Mouse (Mus musculus) forebrain, postnatal 0 days (tissue): ENCODE measurements at regions not wholly inside any gene's neighbourhood (a gene's known extent, or its start where the extent isn't known, plus 50 kb on each side); places are given as distances from the start of the nearest gene placed in this dataset.
A peak's percentile ranks its signal among the peaks of the same experiment; 100 is the strongest.
"Not testable (repeated sequence)": the region's sequence is repeated elsewhere in the genome, so short reads cannot be mapped to it uniquely, and the experiment has no call there.

Source experiments
- ATAC-seq: fragments of 200-750 bp; cut with Nextera tagmentation; 2 replicates; pipeline ENCODE4 v1.8.0; 2017; ENCODE audit warnings: mild to moderate bottlenecking, moderate library complexity
- DNase-seq: peaks from one replicate; pipeline ENCODE4 v3.0.0-alpha.2; 2015
- H3K27ac ChIP-seq: fragments of 300-500 bp; sonication (generic); 2 replicates; pipeline ENCODE4 v1.5.1; 2014; ENCODE audit warnings: low read depth, mild to moderate bottlenecking, antibody characterized with exemption, low read length, moderate library complexity, mixed read lengths
- H3K27me3 ChIP-seq: fragments of 300-500 bp; sonication (generic); 2 replicates; pipeline ENCODE4 v1.6.1; 2014; ENCODE audit warnings: mild to moderate bottlenecking, low read length, mixed read lengths; ENCODE audit not compliant: insufficient read depth
- H3K36me3 ChIP-seq: fragments of 300-500 bp; sonication (generic); 2 replicates; pipeline ENCODE4 v1.6.1; 2014; ENCODE audit warnings: mild to moderate bottlenecking, moderate library complexity; ENCODE audit not compliant: insufficient read depth
- H3K4me1 ChIP-seq: fragments of 300-500 bp; sonication (generic); 2 replicates; pipeline ENCODE4 v1.6.1; 2014; ENCODE audit warnings: antibody characterized with exemption; ENCODE audit not compliant: insufficient read depth
- H3K4me2 ChIP-seq: fragments of 300-500 bp; sonication (generic); 2 replicates; pipeline ENCODE4 v1.6.1; 2014; ENCODE audit warnings: low read depth, mild to moderate bottlenecking, moderate library complexity
- H3K4me3 ChIP-seq: fragments of 300-500 bp; sonication (generic); 2 replicates; pipeline ENCODE4 v1.5.1; 2014; ENCODE audit warnings: low read depth, low read length, mixed read lengths
- H3K9ac ChIP-seq: fragments of 300-500 bp; sonication (generic); 2 replicates; pipeline ENCODE4 v1.6.1; 2014; ENCODE audit warnings: mild to moderate bottlenecking
- H3K9me3 ChIP-seq: fragments of 300-500 bp; sonication (generic); 2 replicates; pipeline ENCODE4 v1.6.1; 2016; ENCODE audit warnings: low read length
- CTCF ChIP-seq: sonication (generic); IDR thresholded peaks from 2 replicates; pipeline ENCODE4 v1.5.1; 2016; ENCODE audit warnings: antibody characterized with exemption, control low read depth, low read depth
- WGBS: fragments of 180-500 bp; shearing (Covaris S2); extraction: QIAGEN DNeasy Blood & Tissue Kit; methylation state at CpG from one replicate; pipeline ENCODE4 v1.1.7; 2014; 5-methylcytosine and 5-hydroxymethylcytosine counted together

- Histone ChIP-seq H3K9ac (no peak overlapping the region), H3K4me2 (no peak overlapping the region), H3K27me3 (no peaks in the 10 kb centered on the region), H3K4me3 (no peak overlapping the region), H3K36me3 (no peaks in the 10 kb centered on the region), H3K27ac (no peak overlapping the region), H3K9me3 (no peaks in the 10 kb centered on the region), H3K4me1 (no peaks in the 10 kb centered on the region)
- TF ChIP-seq CTCF = no peak
- 51% methylated on average over 1 of the region's 1 CpGs for WGBS
- peak; percentile 2 for DNase-seq
- ATAC-seq = no peak
Observed at GRCm38 (mm10) chrX:114314586-114314985, 159.5 kb upstream of the Klhl4 start.

GRCm38 (mm10) chrX:114324285-114324684 is 149.8 kb upstream of the Klhl4 start:
- DNase-seq = peak; percentile 7
- peak; percentile 26; the same call in 1 of the 2 replicates for TF ChIP-seq CTCF
- no peaks in the 10 kb centered on the region for H3K36me3 ChIP-seq
- no peaks in the 10 kb centered on the region for H3K9me3 ChIP-seq
- H3K4me1 ChIP-seq = no peaks in the 10 kb centered on the region
- no peak overlapping the region for H3K4me2 ChIP-seq
- no peaks in the 10 kb centered on the region for H3K27me3 ChIP-seq
- WGBS = 44% methylated on average over 1 of the region's 1 CpGs
- ATAC-seq = peak; percentile 48
- no peak overlapping the region for H3K27ac ChIP-seq
- no peak overlapping the region for H3K4me3 ChIP-seq
- H3K9ac ChIP-seq = no peak overlapping the region

- DNase-seq, ATAC-seq: not testable (repeated sequence)
Observed at GRCm38 (mm10) chrX:114336151-114336550, 138.0 kb upstream of the Klhl4 start.

GRCm38 (mm10) chrX:114359240-114359639 is 114.9 kb upstream of the Klhl4 start:
- no peak for ATAC-seq
- Histone ChIP-seq H3K36me3 (no peaks in the 10 kb centered on the region), H3K9me3 (no peaks in the 10 kb centered on the region), H3K27ac (no peak overlapping the region), H3K4me3 (no peak overlapping the region), H3K4me1 (no peaks in the 10 kb centered on the region), H3K27me3 (no peaks in the 10 kb centered on the region), H3K4me2 (no peak overlapping the region), H3K9ac (no peak overlapping the region)
- 65% methylated on average over 1 of the region's 1 CpGs for WGBS
- no peak for TF ChIP-seq CTCF
- no peak for DNase-seq

More at GRCm38 (mm10) chrX:114336151-114336550, 138.0 kb upstream of the Klhl4 start:
- WGBS = 28% methylated on average over 1 of the region's 1 CpGs
- not testable (repeated sequence) for H3K4me3 ChIP-seq, H3K4me1 ChIP-seq, H3K9me3 ChIP-seq, H3K27ac ChIP-seq, H3K9ac ChIP-seq, H3K36me3 ChIP-seq, H3K27me3 ChIP-seq, H3K4me2 ChIP-seq
